Mouse (Mus musculus) C2C12 (cell line): ENCODE results near the gene Prickle2. TPM values are rescaled to one million over a fixed set of nuclear protein-coding genes. Genes with fewer than 3 reads are reported as not detected.

ENCODE experiments used
- H3K27me3 ChIP-seq: one replicate; pipeline ENCODE4 v1.6.1; 2011; ENCODE audit not compliant: control insufficient read depth, insufficient read depth, insufficient read length
- H3K36me3 ChIP-seq: one replicate; pipeline ENCODE4 v1.6.1; 2011; ENCODE audit not compliant: control insufficient read depth, insufficient read depth
- H3K4me3 ChIP-seq: one replicate; pipeline ENCODE4 v1.5.1; 2011; ENCODE audit warnings: mild to moderate bottlenecking, control low read depth; ENCODE audit not compliant: poor library complexity, insufficient read depth, severe bottlenecking
- H3K79me2 ChIP-seq: one replicate; pipeline ENCODE4 v1.6.1; 2011; ENCODE audit not compliant: control insufficient read depth, insufficient read depth
- H3K79me3 ChIP-seq: one replicate; pipeline ENCODE4 v1.6.1; 2011; ENCODE audit warnings: low read depth, control low read depth
- H3ac ChIP-seq: one replicate; pipeline ENCODE3; 2011; ENCODE audit warnings: low read depth; ENCODE audit not compliant: control insufficient read depth, insufficient read length
- CEBPB ChIP-seq: IDR thresholded peaks from one replicate; pipeline ENCODE4 v1.6.1; 2011; ENCODE audit warnings: low read depth, mild to moderate bottlenecking, control low read depth, moderate library complexity
- CTCF ChIP-seq: IDR thresholded peaks from one replicate; pipeline ENCODE4 v1.5.1; 2011; ENCODE audit not compliant: control insufficient read depth, insufficient read depth, insufficient read length
- FOSL1 ChIP-seq: IDR thresholded peaks from one replicate; pipeline ENCODE4 v1.8.0; 2011; ENCODE audit warnings: mild to moderate bottlenecking, low read length; ENCODE audit not compliant: poor library complexity, insufficient read depth, severe bottlenecking
- MAX ChIP-seq: IDR thresholded peaks from one replicate; pipeline ENCODE4 v1.6.1; 2011; ENCODE audit warnings: mild to moderate bottlenecking, control low read depth
- MYOD1 ChIP-seq: IDR thresholded peaks from one replicate; pipeline ENCODE4 v1.6.1; 2011; ENCODE audit warnings: low read depth; ENCODE audit not compliant: control insufficient read depth, insufficient read length
- MYOG ChIP-seq: IDR thresholded peaks from one replicate; pipeline ENCODE4 v1.6.1; 2011; ENCODE audit not compliant: control insufficient read depth, insufficient read length; ENCODE audit errors: extremely low read depth
- USF1 ChIP-seq: IDR thresholded peaks from one replicate; pipeline ENCODE4 v1.6.1; 2011; ENCODE audit warnings: low read depth, mild to moderate bottlenecking, control low read depth, moderate library complexity
- polyA plus RNA-seq: library from polyadenylated mRNA; unstranded; fragments of >200 nt; fragmentation: generic; extraction: Trizol; gene quantifications from one replicate; pipeline ENCODE4 v1.2.1, GENCODE M21; 2012; ENCODE audit warnings: missing spikeins

Gene Prickle2
- polyA plus RNA-seq, 1 experiment = 0.02 TPM

GRCm38 (mm10) chr6:92714748-92715147, 8.8 kb upstream of the Prickle2 start:
- Histone ChIP-seq H3K27me3 (no peaks in the 10 kb centered on the region), H3K4me3 (no peak overlapping the region), H3ac (no peak overlapping the region), H3K79me3 (no peaks in the 10 kb centered on the region), H3K79me2 (no peaks in the 10 kb centered on the region), H3K36me3 (no peaks in the 10 kb centered on the region)
- no peak for TF ChIP-seq MYOG
- TF ChIP-seq MAX = no peak
- no peak for TF ChIP-seq FOSL1
- TF ChIP-seq MYOD1 = no peak
- TF ChIP-seq CEBPB = no peak
- TF ChIP-seq USF1 = no peak
- TF ChIP-seq CTCF = no peak

- no peaks in the 10 kb centered on the region for H3K27me3 ChIP-seq
- no peak for TF ChIP-seq MYOD1
- no peak for TF ChIP-seq CTCF
- no peak for TF ChIP-seq USF1
- no peak for TF ChIP-seq MAX
- TF ChIP-seq CEBPB = no peak
Measured at GRCm38 (mm10) chr6:92708137-92708536, 2.2 kb upstream of the Prickle2 start.

GRCm38 (mm10) chr6:92705353-92706144, 406 bp downstream of the Prickle2 start:
- Histone ChIP-seq H3K36me3 (no peaks in the 10 kb centered on the region), H3K4me3 (no peak overlapping the region), H3K79me2 (no peaks in the 10 kb centered on the region), H3K27me3 (no peaks in the 10 kb centered on the region), H3ac (no peak overlapping the region), H3K79me3 (no peaks in the 10 kb centered on the region)
- no peak for TF ChIP-seq FOSL1
- no peak for TF ChIP-seq CTCF
- TF ChIP-seq MYOD1 = no peak
- TF ChIP-seq CEBPB = no peak
- no peak for TF ChIP-seq MAX
- no peak for TF ChIP-seq USF1
- no peak for TF ChIP-seq MYOG

More at GRCm38 (mm10) chr6:92708137-92708536, 2.2 kb upstream of the Prickle2 start:
- Histone ChIP-seq H3K79me3 (no peaks in the 10 kb centered on the region), H3ac (no peak overlapping the region), H3K4me3 (no peak overlapping the region), H3K79me2 (no peaks in the 10 kb centered on the region), H3K36me3 (no peaks in the 10 kb centered on the region)

GRCm38 (mm10) chr6:92704810-92705209, 1.1 kb downstream of the Prickle2 start:
- TF ChIP-seq MAX = no peak
- TF ChIP-seq MYOG = no peak
- TF ChIP-seq MYOD1 = no peak
- no peak for TF ChIP-seq USF1
- TF ChIP-seq CTCF = no peak
- no peak for TF ChIP-seq CEBPB
- no peak for TF ChIP-seq FOSL1
- Histone ChIP-seq H3K36me3 (no peaks in the 10 kb centered on the region), H3K4me3 (no peak overlapping the region), H3K27me3 (no peaks in the 10 kb centered on the region), H3K79me2 (no peaks in the 10 kb centered on the region), H3K79me3 (no peaks in the 10 kb centered on the region), H3ac (no peak overlapping the region)

- TF ChIP-seq USF1 (no peak), MYOD1 (no peak)
- H3ac ChIP-seq = no peak overlapping the region
- no peaks in the 10 kb centered on the region for H3K79me3 ChIP-seq
- no peaks in the 10 kb centered on the region for H3K36me3 ChIP-seq
- H3K79me2 ChIP-seq = no peaks in the 10 kb centered on the region
- no peak overlapping the region for H3K4me3 ChIP-seq
- H3K27me3 ChIP-seq = no peaks in the 10 kb centered on the region
Measured at GRCm38 (mm10) chr6:92699491-92700209, 6.3 kb downstream of the Prickle2 start.
